Mouse (Mus musculus) lung, embryonic 14.5 days (tissue): ENCODE measurements around the gene Ino80e. TPM values are rescaled to one million over a fixed set of nuclear protein-coding genes. Genes with fewer than 3 reads are reported as not detected.

Source experiments
- ATAC-seq: fragments of 200-750 bp; cut with Nextera tagmentation; 2 replicates; pipeline ENCODE4 v1.8.0; 2017; ENCODE audit warnings: mild to moderate bottlenecking, moderate TSS enrichment, moderate library complexity; ENCODE audit not compliant: insufficient read depth
- DNase-seq: peaks from one replicate; pipeline ENCODE4 v3.0.0-alpha.2; 2015
- H3K27ac ChIP-seq: fragments of 300-500 bp; sonication (generic); 2 replicates; pipeline ENCODE4 v1.5.1; 2014; ENCODE audit warnings: low read depth, mild to moderate bottlenecking, moderate library complexity
- H3K27me3 ChIP-seq: fragments of 300-500 bp; sonication (generic); 2 replicates; pipeline ENCODE4 v1.6.1; 2014; ENCODE audit warnings: low read length, control low read depth; ENCODE audit not compliant: insufficient read depth
- H3K36me3 ChIP-seq: fragments of 300-500 bp; sonication (generic); 2 replicates; pipeline ENCODE4 v1.6.1; 2014; ENCODE audit warnings: control low read depth; ENCODE audit not compliant: insufficient read depth
- H3K4me1 ChIP-seq: fragments of 300-500 bp; sonication (generic); 2 replicates; pipeline ENCODE4 v1.6.1; 2014; ENCODE audit warnings: antibody characterized with exemption, control low read depth; ENCODE audit not compliant: insufficient read depth
- H3K4me2 ChIP-seq: fragments of 300-500 bp; sonication (generic); 2 replicates; pipeline ENCODE4 v1.6.1; 2014; ENCODE audit warnings: mild to moderate bottlenecking
- H3K4me3 ChIP-seq: fragments of 300-500 bp; sonication (generic); 2 replicates; pipeline ENCODE4 v1.5.1; 2014; ENCODE audit warnings: low read depth, low read length
- H3K9ac ChIP-seq: fragments of 300-500 bp; sonication (generic); 2 replicates; pipeline ENCODE4 v1.6.1; 2014
- H3K9me3 ChIP-seq: fragments of 300-500 bp; sonication (generic); 2 replicates; pipeline ENCODE4 v1.6.1; 2016; ENCODE audit warnings: low read depth, low read length, control low read depth
- CTCF ChIP-seq: IDR thresholded peaks from 2 replicates; pipeline ENCODE4 v1.5.1; 2016; ENCODE audit warnings: antibody characterized with exemption, low read depth
- WGBS: fragments of 180-500 bp; shearing (Covaris S2); extraction: QIAGEN DNeasy Blood & Tissue Kit; methylation state at CpG from one replicate; pipeline ENCODE4 v1.1.7; 2014; 5-methylcytosine and 5-hydroxymethylcytosine counted together
- polyA plus RNA-seq: library from polyadenylated mRNA; unstranded; fragments of >200 nt; fragmentation: Nextera tagmentation; extraction: Ambion mirVana; gene quantifications from 2 replicates; pipeline ENCODE4 v1.2.1, GENCODE M21; 2014

Gene Ino80e
- polyA plus RNA-seq, 1 experiment from 2014 or later, result 92.9 TPM

- Histone ChIP-seq H3K4me1 (no peaks in the 10 kb centered on the region), H3K4me2 (no peak overlapping the region), H3K9ac (no peak overlapping the region), H3K36me3 (peaks cover 100% of the 10 kb centered on the region), H3K4me3 (no peak overlapping the region), H3K27ac (no peak overlapping the region), H3K27me3 (no peaks in the 10 kb centered on the region), H3K9me3 (no peaks in the 10 kb centered on the region)
- no peak for TF ChIP-seq CTCF
- ATAC-seq, result no peak
- DNase-seq, result no peak
- 89% methylated on average over 23 of the region's 23 CpGs for WGBS
Observed at GRCm38 (mm10) chr7:126869780-126870519, 7.8 kb upstream of the Ino80e start.

- Histone ChIP-seq H3K9me3 (no peaks in the 10 kb centered on the region), H3K4me2 (no peak overlapping the region), H3K36me3 (peaks cover 98% of the 10 kb centered on the region), H3K27me3 (no peaks in the 10 kb centered on the region), H3K4me3 (no peak overlapping the region), H3K27ac (no peak overlapping the region), H3K4me1 (no peaks in the 10 kb centered on the region; the same call in 1 of the 2 replicates), H3K9ac (no peak overlapping the region)
- TF ChIP-seq CTCF, result no peak
- DNase-seq, result no peak
- no peak for ATAC-seq
- WGBS, result 73% methylated on average over 12 of the region's 12 CpGs
Observed at GRCm38 (mm10) chr7:126868003-126868402, 5.8 kb upstream of the Ino80e start.

DNA sequence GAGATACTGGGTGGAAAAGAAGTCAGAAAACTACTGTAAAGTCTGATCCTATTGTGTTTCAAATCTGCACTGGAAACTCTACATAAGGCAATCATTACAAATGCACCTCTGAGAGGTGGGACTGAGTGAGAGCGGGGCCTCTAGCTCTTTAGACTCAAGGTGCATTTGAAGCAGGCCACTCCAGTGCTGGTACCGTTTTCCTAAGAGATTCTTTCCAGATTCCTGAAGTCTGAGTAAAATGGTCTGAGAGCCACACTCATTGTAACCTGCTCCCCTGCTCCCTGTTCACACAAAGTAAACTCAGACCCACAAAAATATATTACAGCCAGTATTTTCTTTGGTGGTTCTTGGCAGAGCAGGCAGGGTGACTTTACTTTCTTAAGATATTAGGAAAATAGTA is 5.4 kb upstream of the Ino80e start:
- WGBS, result 71% methylated on average over 2 of the region's 2 CpGs
- H3K36me3 ChIP-seq, result peaks cover 93% of the 10 kb centered on the region
- no peak overlapping the region for H3K4me2 ChIP-seq
- TF ChIP-seq CTCF, result no peak
- H3K4me3 ChIP-seq, result no peak overlapping the region
- no peaks in the 10 kb centered on the region for H3K27me3 ChIP-seq
- no peak for DNase-seq
- no peaks in the 10 kb centered on the region for H3K9me3 ChIP-seq
- ATAC-seq, result no peak
- H3K27ac ChIP-seq, result no peak overlapping the region
- H3K4me1 ChIP-seq, result no peaks in the 10 kb centered on the region; the same call in 1 of the 2 replicates
- H3K9ac ChIP-seq, result no peak overlapping the region

DNA sequence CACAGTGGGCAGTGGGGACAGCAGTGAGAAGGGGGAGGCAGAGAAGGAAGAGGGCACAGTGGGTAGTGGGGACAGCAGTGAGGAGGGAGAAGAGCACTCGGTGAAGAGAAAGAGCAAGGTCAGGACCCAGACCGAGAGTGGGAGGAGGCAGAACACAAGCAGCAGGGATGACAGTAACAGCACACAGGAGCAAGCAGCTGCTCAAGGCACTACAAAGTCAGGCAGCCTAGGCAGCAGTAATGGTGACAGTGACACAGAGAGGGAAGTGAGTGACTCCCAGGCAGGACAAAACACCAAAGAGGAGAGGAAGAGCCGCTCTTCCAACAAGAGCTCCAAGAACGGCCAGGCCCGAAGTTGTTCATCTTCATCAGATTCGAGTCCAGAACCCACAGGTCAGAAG is 1.6 kb upstream of the Ino80e start:
- Histone ChIP-seq H3K27ac (peak overlapping the region; percentile 30; the same call in 1 of the 2 replicates), H3K9ac (peak overlapping the region; percentile 80), H3K4me3 (peak overlapping the region; percentile 73), H3K36me3 (peaks cover 67% of the 10 kb centered on the region), H3K4me1 (peaks cover 7% of the 10 kb centered on the region), H3K4me2 (peak overlapping the region; percentile 77), H3K27me3 (no peaks in the 10 kb centered on the region), H3K9me3 (no peaks in the 10 kb centered on the region)
- DNase-seq (no peak), ATAC-seq (no peak)
- WGBS, result 46% methylated on average over 6 of the region's 6 CpGs
- no peak for TF ChIP-seq CTCF

- H3K9ac ChIP-seq, result peak within 1 kb of the TSS; percentile 80
- peaks cover 7% of the 10 kb centered on the region for H3K4me1 ChIP-seq
- WGBS, result 1% methylated on average over 42 of the region's 42 CpGs
- H3K36me3 ChIP-seq, result peaks cover 66% of the 10 kb centered on the region
- peak within 1 kb of the TSS; percentile 84 for H3K27ac ChIP-seq
- DNase-seq, result peak; percentile 98
- TF ChIP-seq CTCF, result no peak
- no peaks in the 10 kb centered on the region for H3K9me3 ChIP-seq
- H3K4me2 ChIP-seq, result peak within 1 kb of the TSS; percentile 77
- H3K27me3 ChIP-seq, result no peaks in the 10 kb centered on the region
- peak within 1 kb of the TSS; percentile 73 for H3K4me3 ChIP-seq
- ATAC-seq, result peak; percentile 92
Observed at GRCm38 (mm10) chr7:126861429-126862130, 597 bp downstream of the Ino80e start, which contains the start of gene Hirip3. Gene Hirip3 (plus strand): TSS chr7:126861972.

DNA sequence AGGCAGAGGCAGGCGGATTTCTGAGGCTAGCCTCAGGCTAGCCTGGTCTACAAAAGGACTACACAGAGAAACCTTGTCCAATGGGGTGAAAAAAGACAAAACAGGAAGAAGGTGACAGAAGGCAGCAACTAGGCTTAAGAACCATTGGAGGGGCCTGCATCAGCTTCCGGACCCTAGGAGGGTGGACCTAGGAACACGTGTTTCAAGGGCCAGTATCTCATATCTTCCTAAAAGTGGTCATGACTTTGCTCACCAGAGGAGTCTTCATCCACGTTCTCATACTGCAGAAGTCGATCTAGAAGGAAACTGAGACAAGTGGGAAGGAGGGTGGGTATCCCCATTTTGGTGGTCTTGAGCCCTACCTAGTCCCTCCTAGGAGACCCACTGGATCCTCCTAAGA is 1.2 kb downstream of the Ino80e start:
- Histone ChIP-seq H3K4me3 (peak overlapping the region; percentile 73), H3K9ac (peak overlapping the region; percentile 80), H3K9me3 (no peaks in the 10 kb centered on the region), H3K27me3 (no peaks in the 10 kb centered on the region), H3K27ac (no peak overlapping the region), H3K4me2 (peak overlapping the region; percentile 77), H3K36me3 (peaks cover 66% of the 10 kb centered on the region), H3K4me1 (peaks cover 7% of the 10 kb centered on the region)
- no peak for DNase-seq
- ATAC-seq, result no peak; the same call in 1 of the 2 replicates
- TF ChIP-seq CTCF, result no peak
- 59% methylated on average over 5 of the region's 5 CpGs for WGBS

DNA sequence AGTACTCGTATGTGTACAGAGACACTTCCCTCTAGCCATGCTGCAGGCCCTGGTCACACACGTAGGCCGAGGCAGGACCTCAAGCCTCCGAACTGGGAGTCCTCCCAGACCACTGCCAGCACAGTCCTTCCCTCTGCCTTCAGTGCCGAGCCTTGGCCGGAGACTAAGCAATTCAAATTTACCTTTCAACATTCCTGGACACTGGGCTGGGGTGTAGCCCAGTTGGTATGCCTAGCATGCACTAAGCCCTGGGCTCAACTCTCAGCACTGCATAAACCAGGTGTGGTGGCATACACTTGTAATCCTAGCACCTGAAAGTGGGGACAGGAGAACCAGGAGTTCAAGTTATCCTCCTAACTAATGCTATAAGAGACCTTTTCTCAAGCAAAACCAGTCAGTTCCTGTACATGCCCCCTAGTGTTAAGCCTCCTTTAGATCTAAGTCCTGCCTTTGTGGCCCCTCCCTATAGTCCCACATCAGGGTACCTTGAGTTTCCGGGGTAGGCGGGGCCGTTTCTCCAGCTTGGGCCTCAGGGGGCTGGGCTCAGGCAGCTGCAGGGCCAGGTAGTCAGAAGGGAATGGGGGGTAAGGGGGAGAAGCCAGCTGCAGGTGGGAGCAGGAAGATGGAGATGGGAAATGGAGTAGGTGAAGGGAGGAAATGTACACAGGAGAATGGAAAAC is 5.3 kb downstream of the Ino80e start:
- H3K27ac ChIP-seq, result no peak overlapping the region
- H3K9ac ChIP-seq, result peak overlapping the region; percentile 20; the same call in 1 of the 2 replicates
- H3K9me3 ChIP-seq, result no peaks in the 10 kb centered on the region
- H3K4me2 ChIP-seq, result no peak overlapping the region
- DNase-seq (no peak), ATAC-seq (no peak)
- 67% methylated on average over 9 of the region's 9 CpGs for WGBS
- TF ChIP-seq CTCF, result 0 out of 2 replicates have a peak, but pooled peaks have one; percentile 1
- peaks cover 80% of the 10 kb centered on the region for H3K36me3 ChIP-seq
- no peaks in the 10 kb centered on the region for H3K27me3 ChIP-seq
- no peak overlapping the region for H3K4me3 ChIP-seq
- H3K4me1 ChIP-seq, result peaks cover 7% of the 10 kb centered on the region; the same call in 1 of the 2 replicates
